Mouse (Mus musculus) v-Abl transformed pro-B cells (cell line): ENCODE measurements around the gene Kctd10.

Experiments used
- in situ Hi-C, 2 experiments: fragments of 400-800 bp; cut with MboI; formaldehyde crosslinking; loops; one replicate each; pipeline ENCODE4 v1.15.1; 2025; ENCODE audit not compliant: unreplicated experiment in 2 of 2

Kctd10 gene

GRCm38 (mm10) chr5:114380209-114381012, at the start of gene Kctd10, which contains the start of gene Ube3b:
Gene Kctd10 (minus strand): TSS chr5:114380508.
Gene Ube3b (plus strand): TSS chr5:114380607.
- in situ Hi-C loops: loop anchor here (5.0 kb wide), 2 partner anchors 63 to 68 kb away; no protein-coding TSS in a partner anchor

DNA sequence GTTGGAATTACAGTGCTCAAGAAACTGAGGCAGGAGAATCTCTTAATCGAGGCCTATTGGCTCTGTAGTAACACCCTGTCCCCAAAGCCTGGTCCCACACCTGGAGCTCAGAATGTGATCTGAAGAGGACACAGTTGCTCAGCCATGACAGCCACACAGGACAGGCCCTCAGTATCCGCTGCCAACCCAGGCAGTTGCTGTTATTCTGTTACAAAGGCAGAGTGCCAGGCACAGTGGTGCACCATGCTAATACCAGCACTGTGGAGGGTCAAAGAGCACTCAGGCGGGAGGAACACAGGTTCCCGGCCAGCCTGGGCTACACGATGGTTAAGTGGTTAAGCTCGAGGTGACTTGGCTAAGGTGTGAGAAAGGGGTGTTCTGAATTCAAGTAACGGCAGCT, 49.5 kb upstream of the Kctd10 start:
- in situ Hi-C loops: no loop called here

DNA sequence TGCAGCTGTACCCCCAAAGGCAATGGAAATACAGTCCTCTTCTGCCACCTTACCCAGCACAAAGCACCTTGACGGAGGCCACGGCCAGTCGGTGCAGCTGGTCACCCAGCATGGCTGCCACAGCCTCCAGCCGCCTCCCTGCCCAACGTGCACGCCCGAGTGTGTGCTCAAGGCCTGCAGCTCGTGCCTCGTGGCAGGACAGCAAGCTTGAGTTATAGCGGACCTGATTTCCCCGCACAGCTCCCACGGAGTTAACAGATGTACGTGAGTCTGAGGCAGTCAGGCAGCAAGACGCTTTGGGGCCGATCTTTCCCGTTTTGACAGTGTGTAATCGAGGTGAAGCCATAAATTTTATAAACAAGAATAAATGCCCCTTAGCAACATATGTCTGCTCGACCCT, 48.3 kb upstream of the Kctd10 start:
- in situ Hi-C loops: no loop called here

- in situ Hi-C loops: no loop called here
These were observed 46.4 kb upstream of the Kctd10 start for GRCm38 (mm10) chr5:114426732-114427131.

DNA sequence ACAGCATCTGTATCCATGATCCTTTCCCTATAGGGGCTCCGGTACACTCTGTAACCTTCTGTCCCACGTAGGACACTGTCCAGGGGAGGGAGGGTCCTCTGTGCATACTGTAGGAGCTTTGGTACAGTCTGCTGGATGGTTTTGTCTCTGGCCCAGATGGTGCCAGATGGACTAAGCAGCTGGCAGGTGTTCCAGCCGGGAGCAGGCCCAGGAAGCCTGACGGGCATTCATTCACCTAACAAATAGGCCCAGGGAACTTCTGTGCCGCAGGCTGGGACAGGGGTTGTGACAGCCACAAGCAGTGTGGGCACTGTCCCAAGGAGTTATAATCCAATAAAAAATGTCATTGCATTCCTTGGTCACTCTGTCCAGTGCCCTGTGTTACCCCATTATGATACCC, 43.7 kb upstream of the Kctd10 start:
- in situ Hi-C loops: no loop called here

DNA sequence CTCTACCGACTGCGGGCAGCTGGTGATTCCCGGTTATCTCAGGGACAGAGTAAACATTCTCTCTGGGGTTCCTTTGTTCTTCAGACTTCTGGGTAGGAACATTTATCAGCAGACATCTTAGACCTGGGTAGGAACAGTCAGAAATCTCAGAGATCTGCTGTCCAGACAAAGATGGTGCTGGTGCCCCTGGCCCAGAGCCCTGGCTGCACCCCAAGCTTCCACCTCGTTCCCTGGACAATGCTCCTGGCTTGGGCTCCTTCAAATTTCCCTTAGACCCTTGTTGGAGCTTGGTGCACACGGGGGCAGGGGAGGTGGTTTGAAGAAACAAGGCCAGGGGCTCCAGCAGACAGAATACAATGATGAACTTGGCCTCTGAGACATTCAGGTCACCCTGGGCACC, 42.3 kb upstream of the Kctd10 start:
- in situ Hi-C loops: no loop called here

- in situ Hi-C loops: no loop called here
These were observed 41.4 kb upstream of the Kctd10 start for GRCm38 (mm10) chr5:114421561-114422298.

- in situ Hi-C loops: no loop called here
These were observed 38.2 kb upstream of the Kctd10 start for GRCm38 (mm10) chr5:114418541-114418940.

DNA sequence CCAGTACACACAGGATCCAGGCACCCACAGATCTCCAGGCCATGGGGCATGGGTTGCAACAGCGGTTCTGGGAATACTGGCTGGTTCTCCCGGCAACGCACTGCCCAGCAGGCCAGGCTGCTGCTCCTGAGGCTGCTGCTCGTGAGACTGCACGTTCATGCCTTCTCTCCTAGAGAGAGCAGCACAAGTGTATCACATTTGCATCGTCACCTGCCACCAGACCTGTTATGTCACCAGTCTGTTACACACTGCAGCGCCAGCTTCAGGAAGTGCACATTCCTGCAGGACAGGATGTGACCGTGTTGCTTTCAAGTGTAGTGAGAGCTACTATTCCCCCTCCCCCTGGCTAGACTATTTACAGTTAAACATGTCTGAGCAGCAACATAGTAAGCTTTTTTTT, 36.5 kb upstream of the Kctd10 start:
- in situ Hi-C loops: no loop called here

GRCm38 (mm10) chr5:114415606-114416005, 35.3 kb upstream of the Kctd10 start:
- in situ Hi-C loops: no loop called here

GRCm38 (mm10) chr5:114413067-114413735, 32.9 kb upstream of the Kctd10 start:
- in situ Hi-C loops: no loop called here

DNA sequence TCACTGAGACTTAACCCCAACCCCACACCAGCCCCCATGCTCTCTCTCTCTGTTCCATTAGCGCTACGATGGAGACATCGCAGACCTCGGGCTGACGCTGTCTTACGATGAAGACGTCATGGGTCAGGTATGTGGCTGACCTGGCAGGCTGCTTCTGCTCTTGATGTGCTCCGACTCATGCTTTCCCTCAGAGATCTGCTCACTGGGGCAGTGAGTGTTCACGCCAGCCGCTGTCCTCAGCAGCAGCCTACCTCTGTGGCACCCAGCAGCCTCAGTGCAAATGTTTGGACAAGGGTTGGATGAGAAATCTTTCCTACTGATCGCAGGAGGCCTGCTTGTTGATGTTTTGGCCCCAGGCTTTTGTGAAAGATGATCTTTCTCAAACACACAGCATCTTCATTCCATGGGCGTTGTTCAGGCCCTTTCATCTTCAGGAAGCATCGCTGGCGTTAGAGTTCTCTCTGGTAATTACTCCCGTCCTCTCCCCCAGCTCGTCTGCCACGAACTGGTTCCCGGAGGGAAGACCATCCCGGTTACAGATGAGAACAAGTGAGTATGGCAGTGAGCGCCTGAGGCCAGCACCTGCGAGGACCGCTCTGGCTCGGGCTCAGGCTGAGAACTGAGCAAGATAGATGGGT, 32.2 kb upstream of the Kctd10 start:
- in situ Hi-C loops: no loop called here

GRCm38 (mm10) chr5:114410429-114410828, 30.1 kb upstream of the Kctd10 start:
- in situ Hi-C loops: no loop called here

- in situ Hi-C loops: no loop called here
These were observed 28.5 kb upstream of the Kctd10 start for GRCm38 (mm10) chr5:114408846-114409245.

GRCm38 (mm10) chr5:114407810-114408209, 27.5 kb upstream of the Kctd10 start:
- in situ Hi-C loops: no loop called here

DNA sequence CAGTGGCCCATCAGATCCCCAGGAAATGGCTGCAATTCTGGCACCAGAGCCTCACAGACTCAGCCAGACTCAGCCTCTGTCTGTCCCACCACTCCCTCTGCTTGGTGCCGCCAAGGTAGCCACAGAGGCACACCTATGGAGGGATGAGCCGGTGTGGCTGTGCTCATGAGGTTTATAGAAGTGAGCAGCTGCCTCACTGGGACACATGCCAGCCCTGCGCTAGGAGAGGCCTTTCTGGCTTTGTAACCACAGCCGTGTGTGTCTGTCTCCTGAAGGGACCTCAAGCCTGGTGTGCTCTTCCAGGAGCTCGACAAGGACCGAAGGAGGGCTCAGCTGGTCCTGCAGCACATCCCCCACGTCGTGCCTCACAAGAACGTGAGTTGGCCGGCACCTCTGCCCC, 27.0 kb upstream of the Kctd10 start:
- in situ Hi-C loops: no loop called here

DNA sequence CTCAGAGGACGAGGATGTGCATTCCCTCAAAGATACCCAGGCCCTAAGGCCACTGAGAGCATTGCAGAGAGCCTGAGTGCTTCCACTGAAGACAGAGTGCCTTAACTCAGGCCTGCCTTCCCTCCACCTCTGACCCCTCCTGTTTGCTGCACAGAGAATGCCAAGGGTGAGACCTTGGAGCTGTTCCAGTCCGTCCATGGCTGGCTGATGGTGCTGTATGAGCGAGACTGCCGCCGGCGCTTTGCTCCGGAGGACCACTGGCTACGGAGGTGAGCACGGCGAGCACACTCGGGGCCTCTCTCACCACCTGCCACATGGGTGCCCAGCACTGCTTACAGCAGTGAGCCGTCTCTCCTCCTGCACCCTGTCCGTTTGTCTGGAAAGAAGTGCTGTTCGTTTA, 26.3 kb upstream of the Kctd10 start:
- in situ Hi-C loops: no loop called here

DNA sequence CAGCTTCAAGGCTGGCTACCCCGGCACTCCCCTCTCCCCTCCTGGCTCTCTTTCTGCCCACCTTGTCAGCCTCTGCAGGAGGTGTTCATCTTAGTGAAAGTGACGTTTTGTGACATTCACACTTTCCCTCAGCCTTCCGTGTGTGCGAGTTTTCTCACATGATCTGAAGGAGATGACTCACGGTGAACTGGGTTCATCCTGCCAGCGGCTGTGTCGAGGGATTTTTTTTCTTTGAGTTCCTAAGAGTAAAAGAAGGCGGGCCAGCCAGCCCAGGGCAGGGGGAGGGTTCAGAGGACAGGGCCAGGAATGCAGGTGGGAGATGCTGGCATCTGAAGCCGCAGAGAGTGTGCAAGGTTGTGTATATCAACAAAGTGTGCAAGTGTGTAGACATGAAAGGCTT, 12.9 kb upstream of the Kctd10 start:
- in situ Hi-C loops: no loop called here

DNA sequence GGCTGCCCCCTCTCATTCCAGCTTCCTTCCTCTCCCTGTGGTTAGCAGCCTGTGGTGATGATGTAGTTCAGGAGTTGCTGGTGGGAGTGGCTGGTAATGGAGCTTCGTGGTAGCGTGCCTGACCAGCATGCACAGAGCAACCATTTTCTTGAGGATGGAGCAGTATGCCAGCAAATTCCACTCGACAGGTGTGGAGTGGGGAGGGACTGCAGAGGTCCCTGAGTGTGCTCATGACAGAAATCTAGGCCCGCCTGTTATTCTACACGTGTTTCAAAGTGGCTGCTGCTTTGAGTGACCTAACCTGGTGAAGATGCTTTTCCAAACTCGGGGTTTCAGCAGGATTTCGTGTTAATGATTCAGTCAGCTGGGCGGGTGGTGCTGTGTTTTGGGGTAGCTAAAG, 4.1 kb upstream of the Kctd10 start:
- in situ Hi-C loops: loop anchor here (5.0 kb wide), 2 partner anchors 67 to 72 kb away; no protein-coding TSS in a partner anchor

GRCm38 (mm10) chr5:114383184-114383904, 3.0 kb upstream of the Kctd10 start:
- in situ Hi-C loops: loop anchor here (5.0 kb wide), 2 partner anchors 66 to 71 kb away; no protein-coding TSS in a partner anchor
